Mouse (Mus musculus) frontal cortex, adult (tissue): ENCODE measurements around the gene Hspb8.
"Not testable (repeated sequence)": the region's sequence is repeated elsewhere in the genome, so short reads cannot be mapped to it uniquely, and the experiment has no call there.

Experiments
- ATAC-seq: cut with Nextera tagmentation; 2 replicates; pipeline ENCODE4 v1.9.2; 2017; ENCODE audit warnings: mild to moderate bottlenecking, moderate library complexity, mixed read lengths; ENCODE audit not compliant: low TSS enrichment

Gene Hspb8

DNA sequence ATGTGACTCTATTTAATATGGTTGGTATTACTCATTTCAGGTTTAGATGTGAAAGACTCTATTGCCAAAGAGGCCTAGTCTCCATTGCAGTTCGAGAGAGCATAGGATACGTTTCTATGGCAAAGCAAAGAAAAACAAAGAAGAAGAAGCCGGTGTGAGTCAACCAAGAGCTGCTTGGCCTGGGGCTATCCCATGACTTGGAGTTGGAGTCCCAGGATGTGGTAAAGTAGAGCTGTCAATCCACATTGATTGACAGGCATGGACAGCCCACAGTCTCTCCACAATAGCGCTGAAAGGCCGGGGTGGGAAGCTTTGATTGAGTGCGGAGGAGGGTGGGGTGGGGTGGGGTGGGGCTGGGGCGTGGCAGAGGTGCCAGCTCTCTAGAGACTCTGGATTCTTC is 10.2 kb upstream of the Hspb8 start:
- ATAC-seq = no peak

DNA sequence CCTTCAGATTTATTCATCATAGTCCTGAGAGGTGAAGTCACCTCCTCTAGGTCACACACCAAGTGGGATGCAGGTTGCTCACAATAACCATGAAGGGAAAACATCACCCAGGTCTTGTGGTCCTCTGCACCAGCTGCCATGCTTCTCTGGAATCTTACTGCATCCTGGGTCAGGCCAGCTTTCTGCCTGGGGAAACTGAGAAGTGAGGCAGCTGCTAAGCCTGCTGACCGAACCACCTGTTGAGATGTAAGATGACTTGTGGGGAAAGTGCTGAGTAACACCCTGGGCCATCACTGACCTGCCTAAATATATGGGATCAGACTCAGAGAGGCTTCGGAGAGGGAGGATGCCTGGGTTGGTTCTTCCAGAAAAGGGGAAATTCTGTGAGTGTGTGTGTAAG is 4.0 kb upstream of the Hspb8 start:
- ATAC-seq = no peak

DNA sequence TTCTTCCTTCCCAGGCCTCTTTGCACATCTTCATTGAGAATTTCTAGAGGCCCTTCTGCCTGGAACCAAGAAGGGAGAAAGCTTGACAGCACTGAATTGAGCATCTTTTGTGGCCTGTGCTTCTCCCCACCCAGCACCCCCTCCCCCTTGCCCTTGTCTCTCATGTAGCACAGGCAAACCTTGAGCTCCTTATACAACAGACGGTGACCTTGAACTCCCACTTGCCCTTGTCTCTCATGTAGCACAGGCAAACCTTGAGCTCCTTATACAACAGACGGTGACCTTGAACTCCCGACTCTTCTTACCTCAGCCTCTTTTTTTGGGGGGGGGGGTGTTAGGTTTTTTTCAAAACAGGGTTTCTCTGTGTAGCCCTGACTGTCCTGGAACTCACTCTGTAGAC is 3.0 kb upstream of the Hspb8 start:
- ATAC-seq = not testable (repeated sequence)

DNA sequence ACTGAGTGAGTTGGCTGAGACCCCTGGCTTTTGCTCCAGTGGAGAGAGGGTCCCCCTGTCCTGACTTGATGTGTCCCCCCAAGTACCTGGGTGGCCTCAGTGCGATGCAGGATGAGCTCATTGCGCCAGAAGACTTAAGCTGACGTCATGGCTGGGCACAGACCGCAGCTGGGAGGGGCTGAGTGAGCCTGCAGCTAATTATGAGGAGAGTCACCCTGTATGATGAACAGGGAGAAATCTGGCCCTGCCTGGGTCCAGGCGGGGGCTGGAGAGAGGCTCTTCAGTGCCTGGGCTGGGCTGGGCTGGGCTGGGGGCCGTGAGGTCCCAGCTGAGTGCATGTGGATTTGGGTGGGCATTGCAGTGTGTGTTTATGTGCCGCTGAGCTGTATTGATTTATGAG is 2.6 kb upstream of the Hspb8 start:
- ATAC-seq = no peak

DNA sequence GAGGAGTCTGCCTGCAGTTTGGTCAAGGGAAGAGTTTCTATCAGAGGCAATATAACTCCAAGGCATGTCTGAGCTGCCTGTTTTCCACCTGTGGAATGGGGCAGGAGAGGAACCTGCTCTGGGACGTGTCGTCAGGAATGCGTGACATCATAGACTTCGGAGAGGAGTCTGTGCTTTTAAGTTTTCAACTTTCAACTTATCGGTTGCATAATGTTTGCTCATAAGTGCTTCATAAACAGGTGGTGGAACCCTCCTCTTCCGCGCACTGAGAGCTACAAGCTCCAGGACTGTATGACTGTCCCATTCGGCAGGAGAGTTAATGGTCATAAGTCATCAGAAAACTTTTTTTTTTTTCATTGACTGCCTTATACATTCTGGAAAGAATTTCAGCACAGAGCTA is 1.1 kb upstream of the Hspb8 start:
- ATAC-seq = no peak

DNA sequence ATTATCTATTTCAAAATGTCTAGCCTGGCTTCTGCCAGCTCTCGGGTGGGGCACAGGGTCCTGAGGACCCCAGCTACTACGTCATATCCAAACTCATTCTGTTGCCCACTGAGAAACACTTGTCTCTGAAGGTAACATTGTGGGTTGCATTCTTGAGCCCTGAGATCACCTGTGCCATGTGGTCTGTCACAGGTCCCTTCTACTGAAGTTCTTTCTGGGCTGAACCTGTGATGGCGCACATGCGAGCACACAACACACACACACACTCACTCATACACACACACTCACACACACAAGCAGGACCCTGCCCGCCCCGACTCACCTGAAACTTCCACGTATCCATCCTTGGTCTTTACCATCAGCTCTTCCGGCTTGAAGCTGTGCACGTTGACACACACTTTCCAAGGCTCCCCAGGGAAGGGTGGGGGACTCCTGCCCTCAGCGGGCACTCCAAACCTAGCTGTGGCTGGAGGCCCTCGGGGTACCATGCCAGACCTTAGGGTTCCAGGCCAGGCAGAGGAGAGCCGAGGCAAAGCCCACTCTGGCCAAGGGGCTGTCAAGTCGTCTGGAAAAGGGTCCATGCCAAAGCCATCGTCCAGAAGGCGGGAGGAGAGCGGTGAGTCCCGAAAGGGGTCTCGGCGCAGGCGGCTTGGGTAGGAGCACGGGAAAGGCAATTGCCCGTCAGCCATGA is 728 bp downstream of the Hspb8 start:
- ATAC-seq = no peak

DNA sequence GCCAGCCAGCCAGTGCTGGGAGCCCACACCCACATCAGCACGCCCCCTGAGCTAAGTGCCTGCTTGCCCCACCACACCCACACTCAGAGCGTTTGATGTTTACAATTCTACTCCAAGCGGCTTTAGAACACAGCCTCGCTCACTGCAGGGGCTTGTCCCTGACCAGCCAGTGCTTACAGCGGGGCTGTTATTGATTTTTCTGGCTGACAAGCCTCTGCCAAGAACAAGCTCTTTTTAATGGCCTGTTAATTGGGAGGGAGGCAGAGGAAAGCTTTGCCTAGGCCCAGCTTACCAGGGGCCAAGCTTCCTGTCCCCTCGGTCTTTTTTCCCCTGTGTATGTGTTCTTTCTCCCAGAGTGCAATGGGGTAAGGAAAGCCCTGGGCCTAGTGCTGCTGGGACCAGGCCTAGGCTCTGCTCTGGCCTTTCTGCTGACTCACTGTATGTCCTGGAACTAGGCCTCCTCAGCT is 1.9 kb downstream of the Hspb8 start:
- peak; percentile 47; the same call in 1 of the 2 replicates for ATAC-seq

DNA sequence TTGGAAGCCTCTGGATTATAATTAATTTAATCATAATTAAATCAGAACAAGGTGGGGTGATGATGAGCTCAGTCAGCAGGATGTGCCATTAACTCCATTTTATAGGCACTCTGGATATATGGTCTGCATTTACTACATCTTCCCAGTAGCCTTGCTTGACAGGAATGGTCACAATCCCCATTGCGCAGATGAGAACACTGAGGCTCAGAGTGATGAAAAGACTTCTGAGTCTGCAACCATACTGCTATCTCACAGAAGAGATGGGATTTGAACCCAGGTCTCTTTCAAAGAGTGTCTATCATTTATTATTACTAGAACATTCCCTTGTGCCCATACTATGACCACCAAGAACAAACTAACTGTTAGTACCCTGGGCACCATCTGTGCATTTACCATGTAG is 2.5 kb downstream of the Hspb8 start:
- ATAC-seq = no peak

DNA sequence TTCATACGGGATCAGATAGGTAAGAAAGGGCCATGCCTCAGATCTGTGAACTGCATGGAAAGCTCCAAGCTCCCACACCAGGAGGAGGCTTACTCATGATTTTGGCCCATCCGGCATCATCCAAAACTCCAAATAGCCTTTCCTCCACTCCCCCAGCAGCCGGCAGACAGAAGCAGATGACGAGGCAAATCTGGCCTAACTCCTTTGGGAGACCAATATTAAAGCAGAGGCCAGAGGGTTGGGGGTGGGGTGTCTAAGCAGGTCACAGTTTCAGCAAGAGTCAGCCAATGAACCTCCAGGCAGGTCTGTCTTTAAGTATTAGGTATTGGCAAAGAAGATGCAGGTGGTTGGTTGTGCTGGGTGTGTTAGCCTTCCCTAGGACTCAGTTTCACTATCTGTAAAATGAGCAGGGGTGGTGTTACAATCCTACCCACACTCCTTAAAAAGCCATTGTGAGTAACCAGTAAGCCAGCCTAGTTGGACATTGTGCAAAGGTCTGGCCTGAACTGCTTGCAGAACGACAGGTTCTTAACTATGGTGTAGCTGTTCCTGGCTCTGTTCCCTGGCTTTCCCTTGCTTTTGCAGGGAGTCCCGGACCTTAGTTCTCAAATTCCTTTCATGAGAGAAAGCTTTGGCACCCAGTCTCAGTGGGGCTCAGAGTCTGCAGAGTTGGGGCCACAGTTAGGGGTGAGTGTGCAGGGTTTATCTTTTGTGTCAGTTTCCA is 3.2 kb downstream of the Hspb8 start:
- ATAC-seq = no peak

DNA sequence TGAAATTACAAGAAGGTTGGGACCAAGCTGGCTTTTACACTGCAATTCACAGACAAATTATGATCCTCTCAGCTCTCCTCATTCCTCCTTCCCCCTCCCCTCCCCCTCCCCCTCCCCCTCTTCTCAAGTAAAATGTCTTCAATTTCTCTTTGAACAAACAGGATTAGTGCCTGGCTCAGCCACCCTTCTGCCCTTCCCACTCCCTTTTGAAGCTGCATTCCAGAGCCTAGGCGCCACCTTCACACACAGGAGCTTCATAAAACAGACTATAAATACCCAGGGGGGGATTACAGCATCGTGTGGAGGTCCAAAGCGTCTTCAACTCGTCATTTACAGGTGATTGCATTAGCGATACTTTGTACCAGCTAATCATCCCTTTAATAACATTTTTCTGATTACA is 6.5 kb downstream of the Hspb8 start:
- no peak for ATAC-seq

DNA sequence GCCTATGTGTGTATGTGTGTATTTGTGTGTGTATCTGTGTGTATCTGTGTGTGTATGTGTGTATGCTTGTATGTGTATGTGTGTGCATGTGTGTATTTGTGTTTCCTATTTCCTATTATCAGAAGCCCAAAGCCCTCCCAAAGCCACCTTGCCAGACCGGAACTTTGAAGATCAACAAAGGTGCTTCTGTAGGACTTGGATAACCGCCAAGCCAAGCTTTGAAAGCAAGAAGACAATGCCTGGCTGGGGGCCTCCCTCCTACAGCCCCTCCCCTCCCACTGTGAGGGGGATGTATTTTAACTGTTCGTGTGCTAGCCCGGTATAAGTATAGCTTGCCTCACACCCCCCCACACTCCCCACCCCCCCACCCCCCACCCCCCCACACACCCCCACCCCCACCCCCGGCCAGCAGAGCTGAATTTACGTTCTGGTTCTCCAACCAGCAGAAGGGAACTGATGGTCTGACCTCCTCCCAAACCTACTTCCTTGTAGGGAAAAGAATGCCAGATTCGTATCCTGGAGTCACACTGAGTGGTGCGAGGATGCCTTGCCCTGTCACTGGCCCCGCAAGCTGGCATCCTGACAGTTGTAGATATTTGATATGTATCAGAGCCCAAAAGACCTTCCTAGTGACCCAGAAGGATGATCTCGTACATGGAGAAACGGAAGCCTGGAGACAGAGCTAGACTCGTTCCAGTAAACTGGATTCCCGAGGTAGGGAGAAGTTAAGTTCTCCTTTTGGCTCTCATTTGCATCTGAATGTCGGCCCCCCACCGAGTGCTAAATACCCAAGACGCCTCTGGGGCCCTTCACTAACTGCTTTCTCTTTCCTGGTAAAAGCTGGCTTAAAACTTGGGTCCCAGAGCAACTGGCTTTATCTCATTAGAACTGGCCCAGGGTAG is 12.7 kb downstream of the Hspb8 start:
- no peak for ATAC-seq

DNA sequence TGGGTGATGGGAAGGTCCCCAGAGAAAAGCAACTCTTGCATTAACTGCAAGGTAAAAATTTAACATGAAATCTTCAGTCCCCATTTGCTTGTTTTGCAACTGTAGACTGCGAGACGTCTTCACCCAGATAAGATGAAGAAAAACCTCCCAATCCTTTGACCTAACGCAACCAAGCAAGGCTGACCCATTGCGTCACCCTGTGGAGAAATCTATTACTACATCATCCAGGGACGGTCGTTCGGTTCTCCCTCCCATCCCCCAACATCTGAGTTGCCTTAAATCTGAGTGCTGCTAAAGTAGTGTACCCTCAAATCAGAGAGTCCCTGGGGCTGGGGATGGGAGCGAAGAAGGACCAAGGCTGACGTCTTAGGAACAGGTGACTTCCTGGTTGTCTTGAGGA is 13.7 kb downstream of the Hspb8 start:
- no peak for ATAC-seq

DNA sequence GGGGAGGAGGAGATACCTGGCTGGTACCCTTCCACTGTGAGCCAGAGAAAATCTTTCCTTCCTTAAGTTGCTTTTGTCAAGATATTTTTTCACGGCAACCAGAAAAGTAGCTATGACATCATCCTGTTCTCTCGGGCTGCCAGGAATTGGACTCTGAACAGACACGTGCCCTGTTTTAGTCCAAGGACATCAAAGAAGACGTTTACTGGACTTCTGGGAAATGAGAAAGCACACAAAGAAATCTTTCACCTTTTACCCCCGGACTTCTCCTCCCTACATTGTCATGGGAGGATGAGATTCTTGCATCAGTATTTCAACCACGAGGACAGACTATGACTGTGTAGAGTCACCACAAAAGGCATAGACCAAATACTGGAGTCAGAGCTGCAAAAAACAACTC is 14.7 kb downstream of the Hspb8 start:
- no peak for ATAC-seq

DNA sequence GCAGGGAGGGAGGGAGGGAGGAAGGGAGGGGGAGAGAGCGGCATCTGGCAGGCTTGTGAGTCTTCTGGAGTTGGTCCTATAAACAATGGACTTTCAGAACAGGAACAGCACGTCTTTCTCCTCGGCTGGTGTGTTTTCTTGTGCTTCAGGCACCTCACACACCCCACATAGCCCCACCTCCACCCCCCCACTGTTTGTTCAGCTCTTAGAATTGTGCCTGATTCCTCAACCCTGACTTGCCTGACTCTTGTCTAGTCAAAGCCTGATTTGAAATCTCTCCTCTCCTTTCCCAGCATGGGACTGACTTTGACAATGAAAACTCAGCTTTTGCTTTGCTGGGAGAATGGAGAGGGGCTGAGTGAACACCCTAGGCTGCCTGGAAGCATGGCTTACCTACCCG is 15.3 kb downstream of the Hspb8 start:
- ATAC-seq = no peak

DNA sequence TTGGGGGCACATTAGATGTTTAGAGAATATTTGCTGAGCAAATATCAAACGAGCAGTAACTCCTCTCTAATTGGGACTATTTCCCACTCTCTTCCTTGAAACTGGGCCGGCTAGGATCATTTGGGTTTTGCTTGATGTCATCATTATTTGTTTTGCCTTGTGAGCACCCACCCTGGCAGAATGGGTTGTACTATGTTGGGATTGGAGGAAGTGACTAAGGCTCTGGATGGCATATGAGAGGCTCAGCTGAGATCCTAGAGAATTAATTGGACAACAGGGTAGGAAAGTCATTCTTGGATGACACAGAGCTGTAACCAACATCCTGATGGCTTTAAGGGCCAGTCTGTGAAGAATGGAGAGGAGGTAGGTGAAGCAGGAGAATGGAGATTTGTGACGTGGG is 16.2 kb downstream of the Hspb8 start:
- no peak for ATAC-seq

DNA sequence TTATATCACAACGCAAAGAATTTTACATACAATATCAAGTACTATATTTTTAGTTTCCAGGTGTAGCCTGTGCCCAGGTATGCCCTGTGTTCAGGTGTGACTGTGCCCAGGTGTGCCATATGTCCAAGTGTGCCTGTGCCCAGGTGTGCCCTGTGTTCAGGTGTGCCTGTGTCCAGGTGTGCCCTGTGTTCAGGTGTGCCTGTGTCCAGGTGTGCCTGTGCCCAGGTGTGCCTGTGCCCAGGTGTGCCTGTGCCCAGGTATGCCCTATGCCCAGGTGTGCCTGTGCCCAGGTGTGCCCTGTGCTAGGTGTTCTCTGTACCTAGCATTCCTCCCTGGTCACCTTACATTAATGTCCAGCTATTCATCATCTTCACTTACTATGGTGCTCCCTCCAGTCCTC is 16.7 kb downstream of the Hspb8 start:
- ATAC-seq = no peak

DNA sequence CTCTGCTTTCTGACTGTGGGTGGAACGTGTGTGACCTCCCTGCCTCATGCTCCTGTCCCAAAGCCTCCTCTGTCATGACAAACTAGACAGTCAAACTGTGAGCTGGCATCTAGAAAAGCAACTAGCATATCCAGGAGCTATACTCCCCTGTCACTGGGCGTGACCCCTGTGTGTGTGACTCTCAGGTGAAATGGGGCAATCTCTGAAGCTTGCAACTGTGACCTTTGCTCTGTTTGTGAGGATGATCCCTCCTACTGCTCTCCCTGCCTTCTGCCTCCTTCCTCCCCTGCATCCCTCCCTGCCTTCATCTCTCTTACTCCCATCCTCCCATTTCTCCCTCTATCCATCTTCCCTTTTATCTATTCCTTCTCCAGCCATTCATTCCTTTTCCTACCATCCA is 18.6 kb downstream of the Hspb8 start:
- no peak for ATAC-seq

DNA sequence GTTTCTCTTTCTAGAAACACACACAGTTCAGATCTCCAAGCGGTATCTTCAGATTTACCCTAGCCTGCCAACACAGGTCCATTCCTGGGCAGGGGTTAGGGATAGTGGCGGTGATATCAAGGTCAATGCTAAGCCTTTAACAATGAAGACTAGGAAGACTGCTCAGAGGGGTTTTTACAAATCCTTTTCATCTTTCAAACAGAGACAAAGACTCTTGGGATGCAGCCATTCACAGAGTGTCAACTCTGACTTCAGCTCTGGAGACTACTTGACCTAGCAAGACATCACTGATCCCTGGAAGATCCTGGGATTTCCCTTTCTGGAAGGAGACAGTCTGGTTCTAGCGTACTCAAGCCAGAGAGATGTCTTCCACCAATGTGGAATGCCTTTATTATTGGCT is 21.9 kb downstream of the Hspb8 start:
- ATAC-seq = no peak

DNA sequence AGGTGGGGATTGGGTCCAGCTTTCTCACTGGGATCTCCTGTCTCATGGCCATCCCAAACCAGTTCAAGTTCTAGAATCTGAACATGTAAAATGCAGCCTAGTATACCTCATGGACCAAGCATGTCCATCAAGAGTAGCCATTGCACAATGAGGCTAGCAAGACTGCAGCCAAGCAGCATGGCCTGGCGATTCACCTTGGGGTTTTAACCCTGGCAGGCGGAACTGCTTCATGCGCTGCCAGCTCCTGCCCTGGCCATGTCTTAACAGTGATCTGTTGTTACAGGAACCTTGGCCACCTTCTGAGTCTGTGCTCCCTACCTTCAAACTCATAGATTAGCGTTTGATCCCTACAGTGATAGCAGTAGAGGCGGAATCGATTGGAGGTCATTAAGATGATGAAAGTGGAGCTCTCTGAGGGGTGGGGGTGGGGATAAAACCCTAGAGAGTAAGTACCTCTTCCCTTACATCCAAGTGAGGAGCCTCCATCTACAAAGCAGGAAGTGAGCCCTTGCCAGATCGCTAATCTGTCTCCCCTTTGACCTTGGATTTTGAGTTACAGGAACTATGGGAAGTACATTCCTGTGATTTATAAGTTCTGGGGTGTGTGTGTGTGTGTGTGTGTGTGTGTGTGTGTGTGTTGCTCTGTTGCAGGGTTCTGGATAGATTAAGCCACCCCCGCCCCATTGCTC is 22.5 kb downstream of the Hspb8 start:
- no peak for ATAC-seq

DNA sequence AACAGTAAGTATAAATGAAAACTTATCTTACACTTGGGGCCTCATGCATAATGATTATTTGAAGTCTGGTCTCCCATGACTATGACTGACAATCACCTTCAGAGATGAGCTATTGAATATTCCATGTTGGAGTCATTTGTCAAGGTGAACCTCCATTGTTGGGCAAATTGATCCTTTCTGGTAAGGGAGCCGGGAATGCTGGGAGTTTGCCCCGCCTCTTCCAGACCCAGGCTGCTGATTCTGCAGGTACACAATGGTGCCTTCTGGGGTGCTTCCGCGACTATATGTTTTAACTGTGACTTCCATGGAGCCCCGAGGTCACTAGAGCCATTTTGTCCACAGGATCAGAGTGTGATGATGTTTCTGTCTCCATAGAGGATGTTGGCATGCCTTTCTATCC is 26.6 kb downstream of the Hspb8 start:
- no peak for ATAC-seq

DNA sequence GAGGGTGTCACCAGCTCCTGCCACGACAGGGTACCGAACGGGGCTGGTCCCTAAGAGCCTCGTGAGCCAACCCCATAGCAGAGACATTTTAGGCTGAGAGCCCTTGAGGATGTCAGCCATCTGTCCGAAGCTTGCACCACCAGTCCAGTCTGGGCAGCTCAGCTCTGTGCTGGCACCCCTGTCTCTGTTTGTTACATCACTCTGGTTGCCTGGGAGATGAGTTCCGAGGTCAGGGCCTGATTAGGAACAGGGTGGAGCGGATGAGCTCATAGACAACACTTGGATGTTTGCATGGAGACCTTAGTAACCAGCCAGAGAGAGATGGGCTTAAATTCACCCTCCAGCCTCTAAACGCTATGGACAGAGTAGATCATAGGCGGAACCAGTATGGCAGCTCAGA is 30.1 kb downstream of the Hspb8 start:
- ATAC-seq = no peak
